Mouse (Mus musculus) ES-Bruce4 (cell line): Measurements from ENCODE around the gene Prkce. TPM values are rescaled to one million over a fixed set of nuclear protein-coding genes. Genes with fewer than 3 reads are reported as not detected.

ENCODE experiments used
- H3K27ac ChIP-seq: 2 replicates; pipeline ENCODE4 v1.5.1; 2012; ENCODE audit warnings: low read length, inconsistent platforms; ENCODE audit not compliant: insufficient read depth
- H3K27me3 ChIP-seq: 2 replicates; pipeline ENCODE4 v1.6.1; 2012; ENCODE audit warnings: mild to moderate bottlenecking, low read length, inconsistent platforms; ENCODE audit not compliant: control insufficient read depth, poor library complexity, insufficient read depth, severe bottlenecking
- H3K36me3 ChIP-seq: 2 replicates; pipeline ENCODE4 v1.6.1; 2012; ENCODE audit warnings: inconsistent platforms, mild to moderate bottlenecking, low read length, moderate library complexity; ENCODE audit not compliant: control insufficient read depth, poor library complexity, insufficient read depth, severe bottlenecking
- H3K4me1 ChIP-seq: one replicate; pipeline ENCODE4 v1.8.1; 2011; ENCODE audit warnings: low read length; ENCODE audit not compliant: control insufficient read depth, insufficient read depth
- H3K4me3 ChIP-seq: 2 replicates; pipeline ENCODE4 v1.5.1; 2011; ENCODE audit warnings: low read depth, mild to moderate bottlenecking, low read length
- H3K9ac ChIP-seq: 2 replicates; pipeline ENCODE4 v1.6.1; 2012; ENCODE audit warnings: low read depth, mild to moderate bottlenecking, inconsistent platforms; ENCODE audit not compliant: poor library complexity, severe bottlenecking
- H3K9me3 ChIP-seq: replicated peaks from 2 replicates; pipeline ENCODE4 v1.6.1; 2012; ENCODE audit warnings: mild to moderate bottlenecking, low read length, inconsistent platforms; ENCODE audit not compliant: control insufficient read depth, poor library complexity, insufficient read depth, severe bottlenecking
- CTCF ChIP-seq: IDR thresholded peaks from one replicate; pipeline ENCODE4 v1.8.1; 2011; ENCODE audit warnings: low read depth, low read length
- EP300 ChIP-seq: IDR thresholded peaks from 2 replicates; pipeline ENCODE4 v1.6.1; 2011; ENCODE audit warnings: low read depth, low read length; ENCODE audit not compliant: insufficient read depth
- POLR2A ChIP-seq: IDR thresholded peaks from one replicate; pipeline ENCODE4 v1.8.1; 2011; ENCODE audit warnings: low read length; ENCODE audit not compliant: insufficient read depth
- polyA plus RNA-seq: library from polyadenylated mRNA; stranded (reverse); fragments of >200 nt; gene quantifications from 2 replicates; pipeline ENCODE4 v1.2.4, GENCODE M21; 2011; ENCODE audit warnings: low read depth; ENCODE audit not compliant: missing spikeins, insufficient read depth, insufficient read length

Prkce gene
- polyA plus RNA-seq, 1 experiment, result 4.3 TPM

- H3K9me3 ChIP-seq, result no peaks in the 10 kb centered on the region
- no peak for TF ChIP-seq POLR2A
- TF ChIP-seq CTCF, result no peak
- TF ChIP-seq EP300, result no peak
- H3K4me3 ChIP-seq, result no peak overlapping the region
- no peaks in the 10 kb centered on the region for H3K27me3 ChIP-seq
- no peak overlapping the region for H3K27ac ChIP-seq
- no peak overlapping the region for H3K9ac ChIP-seq
- no peaks in the 10 kb centered on the region for H3K36me3 ChIP-seq
- H3K4me1 ChIP-seq, result no peaks in the 10 kb centered on the region
These were observed 353.7 kb downstream of the Prkce start for GRCm38 (mm10) chr17:86521252-86521651.

GRCm38 (mm10) chr17:86522649-86523048 is 355.1 kb downstream of the Prkce start:
- no peak overlapping the region for H3K9ac ChIP-seq
- no peaks in the 10 kb centered on the region for H3K4me1 ChIP-seq
- TF ChIP-seq CTCF, result no peak
- TF ChIP-seq EP300, result no peak
- no peak for TF ChIP-seq POLR2A
- no peak overlapping the region for H3K27ac ChIP-seq
- no peaks in the 10 kb centered on the region for H3K36me3 ChIP-seq
- no peak overlapping the region for H3K4me3 ChIP-seq
- H3K9me3 ChIP-seq, result no peaks in the 10 kb centered on the region
- no peaks in the 10 kb centered on the region for H3K27me3 ChIP-seq

DNA sequence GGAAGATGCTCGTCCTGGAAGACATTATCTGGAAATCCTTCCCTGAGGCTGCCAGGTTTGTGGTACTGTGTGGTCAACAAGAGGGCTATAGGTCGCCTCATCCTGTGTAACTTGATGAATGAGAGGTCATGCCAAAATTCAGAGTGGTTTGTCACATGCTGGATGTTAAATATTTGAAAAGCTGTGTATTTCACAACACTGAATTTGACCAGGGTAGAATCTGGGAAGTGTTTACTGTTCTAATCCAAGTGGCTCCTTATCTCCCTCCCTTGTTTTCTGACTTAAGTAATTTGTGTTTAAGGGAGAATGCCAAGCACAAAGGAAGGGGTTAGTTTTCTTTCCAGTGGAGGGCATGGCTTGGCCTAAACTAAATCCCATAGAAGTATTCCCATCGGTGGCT is 355.8 kb downstream of the Prkce start:
- Histone ChIP-seq H3K9ac (no peak overlapping the region), H3K36me3 (no peaks in the 10 kb centered on the region), H3K4me3 (no peak overlapping the region), H3K9me3 (no peaks in the 10 kb centered on the region), H3K4me1 (no peaks in the 10 kb centered on the region), H3K27me3 (no peaks in the 10 kb centered on the region), H3K27ac (no peak overlapping the region)
- no peak for TF ChIP-seq CTCF
- no peak for TF ChIP-seq POLR2A
- TF ChIP-seq EP300, result no peak

- Histone ChIP-seq H3K4me1 (no peaks in the 10 kb centered on the region), H3K36me3 (no peaks in the 10 kb centered on the region), H3K9me3 (no peaks in the 10 kb centered on the region), H3K27me3 (no peaks in the 10 kb centered on the region), H3K27ac (no peak overlapping the region), H3K9ac (no peak overlapping the region), H3K4me3 (no peak overlapping the region)
- no peak for TF ChIP-seq POLR2A
- no peak for TF ChIP-seq EP300
- no peak for TF ChIP-seq CTCF
These were observed 356.3 kb downstream of the Prkce start for GRCm38 (mm10) chr17:86523843-86524242.

GRCm38 (mm10) chr17:86525075-86525474 is 357.5 kb downstream of the Prkce start:
- Histone ChIP-seq H3K4me3 (no peak overlapping the region), H3K27ac (no peak overlapping the region), H3K9me3 (no peaks in the 10 kb centered on the region), H3K4me1 (no peaks in the 10 kb centered on the region), H3K27me3 (no peaks in the 10 kb centered on the region), H3K9ac (no peak overlapping the region), H3K36me3 (no peaks in the 10 kb centered on the region)
- TF ChIP-seq EP300 (no peak), CTCF (no peak), POLR2A (no peak)

DNA sequence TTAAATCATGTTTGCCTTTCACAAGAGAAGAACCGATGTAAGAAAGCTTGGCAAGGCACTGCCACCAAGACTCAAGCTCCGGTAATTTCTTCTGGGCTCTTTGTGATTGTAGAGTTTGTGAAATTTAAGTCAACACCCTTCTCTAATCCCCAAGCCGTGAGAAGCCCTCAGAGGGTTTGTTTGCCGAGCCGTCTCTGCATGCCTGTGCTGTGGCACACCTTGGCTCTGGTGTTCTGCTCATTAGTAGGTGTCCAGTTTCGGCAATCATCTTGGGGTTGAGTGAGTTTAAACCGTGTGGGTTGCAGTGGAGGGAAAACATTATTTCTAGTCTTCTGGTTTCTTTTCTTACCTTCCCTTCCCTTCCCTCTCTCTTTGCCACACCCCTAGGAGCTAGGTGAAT is 358.4 kb downstream of the Prkce start:
- TF ChIP-seq EP300 (no peak), CTCF (no peak), POLR2A (no peak)

More for the DNA sequence above, 358.4 kb downstream of the Prkce start:
- Histone ChIP-seq H3K4me3 (no peak overlapping the region), H3K27ac (no peak overlapping the region), H3K9ac (no peak overlapping the region), H3K27me3 (no peaks in the 10 kb centered on the region), H3K4me1 (no peaks in the 10 kb centered on the region), H3K36me3 (no peaks in the 10 kb centered on the region), H3K9me3 (no peaks in the 10 kb centered on the region)
